Mouse (Mus musculus) spleen, adult 2 months (tissue): ENCODE measurements around the gene Hoxb5.

Experiments used
- CTCF ChIP-seq: fragments of 200-500 bp; IDR thresholded peaks from 2 replicates; pipeline ENCODE4 v1.5.1; 2011; ENCODE audit warnings: mild to moderate bottlenecking, inconsistent platforms; ENCODE audit not compliant: insufficient read depth, insufficient read length, insufficient replicate concordance; ENCODE audit errors: extremely low read depth
- POLR2A ChIP-seq: fragments of 200-500 bp; IDR thresholded peaks from 2 replicates; pipeline ENCODE4 v1.6.1; 2011; ENCODE audit warnings: low read depth, low read length, inconsistent platforms

DNA sequence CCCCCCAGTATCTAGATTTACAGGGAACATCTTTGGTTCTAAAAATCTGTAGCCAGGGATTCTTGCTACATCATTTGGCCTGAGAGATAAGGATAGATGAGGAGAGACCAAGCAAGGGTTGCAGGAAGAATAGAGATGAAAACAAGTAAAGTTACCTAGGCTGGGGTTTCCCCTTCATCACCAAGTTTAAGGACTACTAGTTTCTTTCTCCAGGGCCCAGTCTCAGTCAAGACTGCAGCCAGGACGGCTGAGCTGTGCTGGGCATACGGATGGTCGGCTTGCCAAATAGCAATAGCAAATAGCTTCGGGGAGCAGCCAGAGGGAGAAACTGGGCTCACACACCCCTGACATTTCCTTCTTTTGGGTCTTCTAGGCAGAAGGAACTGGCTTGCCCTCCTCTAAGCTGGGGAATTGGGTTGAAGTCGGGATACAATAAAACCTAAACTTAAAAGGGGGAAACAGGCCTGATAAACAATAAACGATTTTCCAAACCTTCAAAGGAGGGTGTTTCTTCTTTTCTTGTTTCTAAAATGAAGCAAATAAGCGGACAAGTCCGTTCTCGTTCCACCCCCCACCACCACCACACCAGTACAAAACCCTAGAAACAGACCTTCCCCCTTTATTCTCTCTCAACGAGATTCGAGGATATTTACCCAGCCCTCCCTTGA, 5.0 kb upstream of the Hoxb5 start:
- TF ChIP-seq CTCF (no peak), POLR2A (no peak)
